Mouse (Mus musculus): ENCODE measurements around the gene Edn2.

The Edn2 gene

GRCm38 (mm10) chr4:120161166-120161949 lies at the start of gene Edn2:
Gene Edn2, plus strand, starts transcription at chr4:120161206.
- no peak for DNase-seq (ENCODE audit: low spot score in 2 of 2)

- no peak for DNase-seq (ENCODE audit: low spot score in 2 of 2)
Measured at GRCm38 (mm10) chr4:120115516-120115915, 45.5 kb upstream of the Edn2 start.

GRCm38 (mm10) chr4:120116312-120116711 lies 44.7 kb upstream of the Edn2 start:
- no peak for DNase-seq (ENCODE audit: low spot score in 2 of 2)

- DNase-seq (ENCODE audit: low spot score in 2 of 2), result no peak
Measured at GRCm38 (mm10) chr4:120120276-120120675, 40.7 kb upstream of the Edn2 start.

- DNase-seq (ENCODE audit: low spot score in 2 of 2), result no peak
Measured at GRCm38 (mm10) chr4:120124656-120125055, 36.4 kb upstream of the Edn2 start.

GRCm38 (mm10) chr4:120126047-120126446 lies 35.0 kb upstream of the Edn2 start:
- DNase-seq (ENCODE audit: low spot score in 2 of 2), result no peak

GRCm38 (mm10) chr4:120127333-120127732 lies 33.7 kb upstream of the Edn2 start:
- DNase-seq (ENCODE audit: low spot score in 2 of 2), result no peak

GRCm38 (mm10) chr4:120128033-120128432 lies 33.0 kb upstream of the Edn2 start:
- no peak for DNase-seq (ENCODE audit: low spot score in 2 of 2)

- DNase-seq (ENCODE audit: low spot score in 2 of 2), result no peak
Measured at GRCm38 (mm10) chr4:120129233-120129885, 31.6 kb upstream of the Edn2 start.

GRCm38 (mm10) chr4:120130926-120131325 lies 30.1 kb upstream of the Edn2 start:
- DNase-seq (ENCODE audit: low spot score in 2 of 2), result no peak

- no peak for DNase-seq (ENCODE audit: low spot score in 2 of 2)
Measured at GRCm38 (mm10) chr4:120131441-120132220, 29.4 kb upstream of the Edn2 start.

- no peak for DNase-seq (ENCODE audit: low spot score in 2 of 2)
Measured at GRCm38 (mm10) chr4:120134223-120134622, 26.8 kb upstream of the Edn2 start.

- DNase-seq (ENCODE audit: low spot score in 2 of 2), result no peak
Measured at GRCm38 (mm10) chr4:120141810-120142209, 19.2 kb upstream of the Edn2 start.

GRCm38 (mm10) chr4:120142905-120143304 lies 18.1 kb upstream of the Edn2 start:
- no peak for DNase-seq (ENCODE audit: low spot score in 2 of 2)

- no peak for DNase-seq (ENCODE audit: low spot score in 2 of 2)
Measured at GRCm38 (mm10) chr4:120144343-120144742, 16.7 kb upstream of the Edn2 start.

GRCm38 (mm10) chr4:120145931-120146330 lies 15.1 kb upstream of the Edn2 start:
- DNase-seq (ENCODE audit: low spot score in 2 of 2), result no peak

GRCm38 (mm10) chr4:120148291-120149141 lies 12.5 kb upstream of the Edn2 start:
- peak; percentile 57 to 71 for DNase-seq (ENCODE audit: low spot score in 2 of 2)

- DNase-seq (ENCODE audit: low spot score in 2 of 2), result no peak
Measured at GRCm38 (mm10) chr4:120149142-120149524, 11.9 kb upstream of the Edn2 start.

- no peak for DNase-seq (ENCODE audit: low spot score in 2 of 2)
Measured at GRCm38 (mm10) chr4:120150345-120150920, 10.6 kb upstream of the Edn2 start.

GRCm38 (mm10) chr4:120151906-120152305 lies 9.1 kb upstream of the Edn2 start:
- DNase-seq (ENCODE audit: low spot score in 2 of 2), result no peak

- no peak for DNase-seq (ENCODE audit: low spot score in 2 of 2)
Measured at GRCm38 (mm10) chr4:120152648-120153047, 8.4 kb upstream of the Edn2 start.
